Mouse (Mus musculus) cerebellum, adult 11 months (tissue): ENCODE results near the gene Tbx3.
A peak's percentile ranks its signal among the peaks of the same experiment; 100 is the strongest.

ENCODE experiments used
- DNase-seq: peaks from one replicate; pipeline ENCODE4 v3.0.0; 2022

The Tbx3 gene

GRCm38 (mm10) chr5:119709826-119710559 lies 39.5 kb downstream of the Tbx3 start:
- DNase-seq: no peak

GRCm38 (mm10) chr5:119710756-119711155 lies 40.3 kb downstream of the Tbx3 start:
- no peak for DNase-seq

GRCm38 (mm10) chr5:119711626-119712025 lies 41.2 kb downstream of the Tbx3 start:
- no peak for DNase-seq

GRCm38 (mm10) chr5:119712679-119713246 lies 42.3 kb downstream of the Tbx3 start:
- peak; percentile 37 for DNase-seq

- no peak for DNase-seq
Measured at GRCm38 (mm10) chr5:119720471-119721265, 50.2 kb downstream of the Tbx3 start.

- DNase-seq: no peak
Measured at GRCm38 (mm10) chr5:119732978-119733377, 62.5 kb downstream of the Tbx3 start.
